Mouse (Mus musculus) left cerebral cortex, postnatal 14 days (tissue): ENCODE measurements around the gene Mrps36. TPM values are rescaled to one million over a fixed set of nuclear protein-coding genes. Genes with fewer than 3 reads are reported as not detected.

Experiments
- total RNA-seq, 2 experiments: library from RNA; stranded (reverse); gene quantifications; 2 replicates each; pipeline ENCODE4 v1.2.3; 2021

Gene Mrps36
- total RNA-seq, 2 experiments from 2014 or later, result 66.7 to 74.3 TPM

Other genes starting within 250 kb of the Mrps36 start
- gene Ocln, start 191.9 kb downstream of the Mrps36 start, total RNA-seq, result 10 to 100 TPM; 10.1 to 10.8 TPM
- 1 to 10 TPM; 1.2 to 1.8 TPM for gene Marveld2, start 127.7 kb downstream of the Mrps36 start, total RNA-seq
- 10 to 100 TPM; 91.6 to 91.8 TPM for gene Ak6, start 93.7 kb downstream of the Mrps36 start, total RNA-seq
- 10 to 100 TPM; 12.8 to 13.1 TPM for gene Rad17, start 93.6 kb downstream of the Mrps36 start, total RNA-seq
- 10 to 100 TPM; 24.4 to 31.4 TPM for gene Taf9, start 93.1 kb downstream of the Mrps36 start, total RNA-seq
- gene Ccdc125, start 74.9 kb downstream of the Mrps36 start, total RNA-seq, result under 1 TPM; 0.33 to 0.97 TPM
- 10 to 100 TPM; 32.2 to 34.8 TPM for gene Cdk7, start 13.7 kb downstream of the Mrps36 start, total RNA-seq
- gene Cenph, start 31.2 kb upstream of the Mrps36 start, total RNA-seq, result under 1 TPM; 0.66 to 0.72 TPM
- 1 to 10 TPM; 2.1 to 2.9 TPM for gene Ccnb1, start 41.9 kb upstream of the Mrps36 start, total RNA-seq
- 10 to 100 TPM; 41.9 to 43.7 TPM for gene Slc30a5, start 88.8 kb upstream of the Mrps36 start, total RNA-seq